Mouse (Mus musculus) megakaryocyte-erythroid progenitor cell, adult 5-6 weeks (primary cell): ENCODE measurements around the gene Tspear. TPM values are rescaled to one million over a fixed set of nuclear protein-coding genes. Genes with fewer than 3 reads are reported as not detected.

Source experiments
- ATAC-seq: replicated peaks from 2 replicates; pipeline ENCODE4 v1.8.0; 2016; ENCODE audit warnings: mild to moderate bottlenecking, inconsistent platforms; ENCODE audit not compliant: severe bottlenecking, poor library complexity, low FRiP score, low TSS enrichment
- total RNA-seq, 2 experiments: library from RNA; stranded (forward) in 1 of 2; stranded (reverse) in 1 of 2; fragments of 200-1000, 215-1000 nt in 1 of 2; fragments of >200 nt in 1 of 2; fragmentation: Nextera tagmentation in 1 of 2; gene quantifications; 2 replicates each; pipeline ENCODE4 v1.2.3; 2014 to 2017

Tspear gene
- total RNA-seq, 2 experiments from 2014 or later = 0.22 TPM; not detected in 1

- peak; percentile 71 for ATAC-seq
Measured at GRCm38 (mm10) chr10:77902894-77903715, 216.7 kb downstream of the Tspear start.

GRCm38 (mm10) chr10:77912605-77913004 lies 226.2 kb downstream of the Tspear start:
- no peak for ATAC-seq

- ATAC-seq = no peak
Measured at GRCm38 (mm10) chr10:77913292-77913691, 226.9 kb downstream of the Tspear start.

- ATAC-seq = peak; percentile 53; the same call in 1 of the 2 replicates
Measured at GRCm38 (mm10) chr10:77916636-77917335, 230.4 kb downstream of the Tspear start.

DNA sequence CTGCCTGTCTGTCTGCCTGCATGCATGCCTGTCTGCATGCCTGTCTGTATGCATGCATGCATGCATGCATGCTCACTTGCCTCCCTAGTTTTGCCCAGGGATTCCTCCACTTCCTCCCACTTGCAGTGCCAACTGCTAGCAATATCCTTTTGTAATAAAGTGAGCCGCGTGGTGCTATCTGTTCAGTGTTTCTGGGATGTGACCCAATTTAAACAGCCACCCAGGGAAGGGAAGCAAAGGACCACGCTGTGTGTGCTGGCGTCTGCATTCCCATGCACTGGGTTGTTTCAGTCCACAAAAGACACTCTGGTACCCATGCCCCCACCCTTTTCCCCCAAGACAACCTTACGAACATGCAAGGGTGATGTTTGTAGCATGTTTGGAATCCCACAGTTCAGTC lies 234.6 kb downstream of the Tspear start:
- ATAC-seq = no peak

DNA sequence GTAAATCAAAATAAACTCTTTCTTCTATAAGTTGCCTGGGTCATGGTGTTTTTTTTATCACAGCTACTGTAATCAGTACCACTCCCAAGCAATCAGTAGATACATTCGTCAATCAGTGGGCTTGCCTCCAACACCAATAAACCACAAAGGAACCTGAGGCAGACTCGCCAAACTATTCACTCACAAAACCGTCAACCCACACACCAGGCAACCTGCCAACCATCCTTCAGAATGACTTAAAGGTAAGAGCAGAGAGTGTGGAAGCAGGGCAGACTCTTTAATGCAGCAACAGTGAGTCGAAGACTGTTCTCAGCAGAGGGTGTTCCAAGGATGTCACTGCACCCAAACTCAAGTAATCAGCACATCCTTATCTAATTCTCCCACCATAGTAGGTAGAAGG lies 236.3 kb downstream of the Tspear start:
- no peak for ATAC-seq

DNA sequence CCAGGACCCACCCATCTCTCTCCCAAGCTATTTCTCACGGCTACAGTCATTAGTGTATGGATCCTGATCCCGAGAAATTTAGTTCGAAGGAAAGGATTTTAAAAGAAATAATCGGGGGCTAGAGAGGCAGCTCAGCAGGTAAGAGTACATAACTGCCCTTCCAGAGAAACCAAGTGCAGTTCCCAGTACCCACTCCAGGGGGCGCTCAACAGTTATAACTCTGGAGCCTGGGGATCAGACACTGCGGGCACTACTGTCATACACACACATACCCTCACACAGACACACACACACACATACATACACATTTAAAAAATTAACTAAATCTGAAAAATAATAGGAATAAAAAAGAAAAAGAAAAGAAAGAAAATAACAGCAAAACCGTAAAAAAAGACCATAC lies 239.8 kb downstream of the Tspear start:
- peak; percentile 50; the same call in 1 of the 2 replicates for ATAC-seq

GRCm38 (mm10) chr10:77927375-77927774 lies 241.0 kb downstream of the Tspear start:
- no peak for ATAC-seq

Other genes starting within 250 kb of the Tspear start
- gene Fam207a, start 170.8 kb upstream of the Tspear start, total RNA-seq (2014; fragmentation: Nextera tagmentation) = 19.8 and 20.0 TPM in 2 replicates
- gene Fam207a, start 170.8 kb upstream of the Tspear start, total RNA-seq (2017) = 28.5 and 30.5 TPM in 2 replicates
- gene Itgb2, start 156.3 kb upstream of the Tspear start, total RNA-seq (2014; fragmentation: Nextera tagmentation) = 10.4 and 26.2 TPM in 2 replicates
- gene Itgb2, start 156.3 kb upstream of the Tspear start, total RNA-seq (2017) = 13.2 and 14.2 TPM in 2 replicates
- 31.7 and 48.4 TPM in 2 replicates for gene Pttg1ip, start 104.8 kb upstream of the Tspear start, total RNA-seq (2014; fragmentation: Nextera tagmentation)
- gene Pttg1ip, start 104.8 kb upstream of the Tspear start, total RNA-seq (2017) = 36.3 and 37.6 TPM in 2 replicates
- gene Sumo3, start 80.5 kb upstream of the Tspear start, total RNA-seq (2014; fragmentation: Nextera tagmentation) = 71.3 and 81.0 TPM in 2 replicates
- 150 and 265 TPM in 2 replicates for gene Sumo3, start 80.5 kb upstream of the Tspear start, total RNA-seq (2017)
- gene Gm49325, start 80.4 kb upstream of the Tspear start, total RNA-seq (2014; fragmentation: Nextera tagmentation) = not detected in 2 replicates
- not detected in 2 replicates for gene Gm49325, start 80.4 kb upstream of the Tspear start, total RNA-seq (2017)
- 39.4 and 43.2 TPM in 2 replicates for gene Ube2g2, start 64.3 kb upstream of the Tspear start, total RNA-seq (2014; fragmentation: Nextera tagmentation)
- 48.1 and 50.7 TPM in 2 replicates for gene Ube2g2, start 64.3 kb upstream of the Tspear start, total RNA-seq (2017)
- gene Gm19402, start 4.2 kb downstream of the Tspear start, total RNA-seq (2014; fragmentation: Nextera tagmentation) = not detected in 2 replicates
- not detected in 2 replicates for gene Gm19402, start 4.2 kb downstream of the Tspear start, total RNA-seq (2017)
- gene Gm9508, start 10.7 kb downstream of the Tspear start, total RNA-seq (2014; fragmentation: Nextera tagmentation) = not detected in 2 replicates
- not detected in 2 replicates for gene Gm9508, start 10.7 kb downstream of the Tspear start, total RNA-seq (2017)
- not detected in 2 replicates for gene Gm10272, start 20.1 kb downstream of the Tspear start, total RNA-seq (2014; fragmentation: Nextera tagmentation)
- gene Gm10272, start 20.1 kb downstream of the Tspear start, total RNA-seq (2017) = not detected in 2 replicates
- not detected in 2 replicates for gene Gm10024, start 24.9 kb downstream of the Tspear start, total RNA-seq (2014; fragmentation: Nextera tagmentation)
- not detected in 2 replicates for gene Gm10024, start 24.9 kb downstream of the Tspear start, total RNA-seq (2017)
- gene Gm10142, start 29.2 kb downstream of the Tspear start, total RNA-seq (2014; fragmentation: Nextera tagmentation) = not detected in 2 replicates
- gene Gm10142, start 29.2 kb downstream of the Tspear start, total RNA-seq (2017) = not detected in 2 replicates
- not detected in 2 replicates for gene Krtap12-1, start 34.0 kb downstream of the Tspear start, total RNA-seq (2014; fragmentation: Nextera tagmentation)
- gene Krtap12-1, start 34.0 kb downstream of the Tspear start, total RNA-seq (2017) = not detected in 2 replicates
- not detected in 2 replicates for gene Gm10100, start 39.9 kb downstream of the Tspear start, total RNA-seq (2014; fragmentation: Nextera tagmentation)
- not detected in 2 replicates for gene Gm10100, start 39.9 kb downstream of the Tspear start, total RNA-seq (2017)
- gene Gm18596, start 56.1 kb downstream of the Tspear start, total RNA-seq (2014; fragmentation: Nextera tagmentation) = not detected in 2 replicates
- gene Gm18596, start 56.1 kb downstream of the Tspear start, total RNA-seq (2017) = not detected in 2 replicates
- gene Gm9736, start 64.8 kb downstream of the Tspear start, total RNA-seq (2014; fragmentation: Nextera tagmentation) = not detected in 2 replicates
- not detected in 2 replicates for gene Gm9736, start 64.8 kb downstream of the Tspear start, total RNA-seq (2017)
- not detected in 2 replicates for gene Gm3233, start 73.1 kb downstream of the Tspear start, total RNA-seq (2014; fragmentation: Nextera tagmentation)
- not detected in 2 replicates for gene Gm3233, start 73.1 kb downstream of the Tspear start, total RNA-seq (2017)
- gene Gm3238, start 84.8 kb downstream of the Tspear start, total RNA-seq (2014; fragmentation: Nextera tagmentation) = not detected in 2 replicates
- gene Gm3238, start 84.8 kb downstream of the Tspear start, total RNA-seq (2017) = not detected in 2 replicates
- not detected in 2 replicates for gene Gm7138, start 90.4 kb downstream of the Tspear start, total RNA-seq (2014; fragmentation: Nextera tagmentation)
- not detected in 2 replicates for gene Gm7138, start 90.4 kb downstream of the Tspear start, total RNA-seq (2017)
- not detected in 2 replicates for gene Gm3250, start 96.0 kb downstream of the Tspear start, total RNA-seq (2014; fragmentation: Nextera tagmentation)
- gene Gm3250, start 96.0 kb downstream of the Tspear start, total RNA-seq (2017) = not detected in 2 replicates
- gene Gm7137, start 101.6 kb downstream of the Tspear start, total RNA-seq (2014; fragmentation: Nextera tagmentation) = not detected in 2 replicates
- gene Gm7137, start 101.6 kb downstream of the Tspear start, total RNA-seq (2017) = not detected in 2 replicates
- not detected in 2 replicates for gene Gm9639, start 108.5 kb downstream of the Tspear start, total RNA-seq (2014; fragmentation: Nextera tagmentation)
- not detected in 2 replicates for gene Gm9639, start 108.5 kb downstream of the Tspear start, total RNA-seq (2017)
- gene Gm19668, start 112.6 kb downstream of the Tspear start, total RNA-seq (2014; fragmentation: Nextera tagmentation) = not detected in 2 replicates
- gene Gm19668, start 112.6 kb downstream of the Tspear start, total RNA-seq (2017) = not detected in 2 replicates
- gene Gm9507, start 125.3 kb downstream of the Tspear start, total RNA-seq (2014; fragmentation: Nextera tagmentation) = not detected in 2 replicates
- gene Gm9507, start 125.3 kb downstream of the Tspear start, total RNA-seq (2017) = not detected in 2 replicates
- not detected in 2 replicates for gene Gm2696, start 128.1 kb downstream of the Tspear start, total RNA-seq (2014; fragmentation: Nextera tagmentation)
- not detected in 2 replicates for gene Gm2696, start 128.1 kb downstream of the Tspear start, total RNA-seq (2017)
- gene Krtap10-4, start 140.5 kb downstream of the Tspear start, total RNA-seq (2014; fragmentation: Nextera tagmentation) = not detected in 2 replicates
- not detected in 2 replicates for gene Krtap10-4, start 140.5 kb downstream of the Tspear start, total RNA-seq (2017)
- gene Krtap10-10, start 149.4 kb downstream of the Tspear start, total RNA-seq (2014; fragmentation: Nextera tagmentation) = not detected in 2 replicates
- gene Krtap10-10, start 149.4 kb downstream of the Tspear start, total RNA-seq (2017) = not detected in 2 replicates
- not detected in 2 replicates for gene Gm36176, start 160.2 kb downstream of the Tspear start, total RNA-seq (2014; fragmentation: Nextera tagmentation)
- not detected in 2 replicates for gene Gm36176, start 160.2 kb downstream of the Tspear start, total RNA-seq (2017)
- gene Gm10318, start 166.3 kb downstream of the Tspear start, total RNA-seq (2014; fragmentation: Nextera tagmentation) = not detected in 2 replicates
- gene Gm10318, start 166.3 kb downstream of the Tspear start, total RNA-seq (2017) = not detected in 2 replicates
- gene Gm3285, start 175.4 kb downstream of the Tspear start, total RNA-seq (2014; fragmentation: Nextera tagmentation) = not detected in 2 replicates
- not detected in 2 replicates for gene Gm3285, start 175.4 kb downstream of the Tspear start, total RNA-seq (2017)
- not detected in 2 replicates for gene Lrrc3, start 216.0 kb downstream of the Tspear start, total RNA-seq (2014; fragmentation: Nextera tagmentation)
- gene Lrrc3, start 216.0 kb downstream of the Tspear start, total RNA-seq (2017) = not detected in 2 replicates